Mouse (Mus musculus) activated CD4-positive, CD25-positive, alpha-beta regulatory T cell (primary cell): ENCODE data around the gene Srpk3. TPM values are rescaled to one million over a fixed set of nuclear protein-coding genes. Genes with fewer than 3 reads are reported as not detected.

Experiments used
- polyA plus RNA-seq, 2 experiments: library from polyadenylated mRNA; unstranded; fragments of 100-300 nt; shearing (Covaris generic); gene quantifications; one replicate each; pipeline ENCODE4 v1.2.1; 2017

Gene Srpk3
- polyA plus RNA-seq, result 1 to 10 TPM in 1 of 2 experiments, under 1 TPM in 1; 0.48 to 1.1 TPM

DNA sequence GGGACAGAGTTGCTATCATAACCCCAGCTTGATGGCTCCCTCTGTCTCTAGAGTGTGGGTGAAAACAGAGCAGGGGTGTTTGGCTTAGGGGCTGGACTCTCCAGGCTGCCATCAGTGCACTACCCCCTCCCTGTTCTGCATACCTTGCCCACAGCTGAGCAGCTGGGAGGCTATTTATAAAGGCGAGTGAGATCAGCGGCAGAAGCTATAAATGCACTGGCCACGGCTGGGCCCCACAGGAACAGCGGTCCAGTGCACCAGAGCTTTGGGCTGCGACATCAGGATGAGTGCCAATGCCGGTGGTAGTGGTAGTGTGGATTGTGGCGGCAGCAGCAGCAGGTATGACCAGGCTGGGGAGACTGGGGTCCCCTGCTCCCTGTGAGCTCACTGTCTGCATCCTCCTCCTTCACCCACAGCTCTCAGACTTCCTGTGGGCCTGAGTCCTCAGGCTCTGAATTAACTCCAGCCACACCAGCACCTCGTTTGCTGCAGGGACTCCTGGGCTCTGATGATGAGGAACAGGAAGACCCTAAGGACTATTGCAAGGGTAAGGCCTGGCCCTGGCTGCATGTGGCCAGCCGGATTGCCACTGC, at the start of gene Srpk3:
Gene Srpk3, plus strand, starts transcription at position 238 of the 593 bp plus-strand sequence.

DNA sequence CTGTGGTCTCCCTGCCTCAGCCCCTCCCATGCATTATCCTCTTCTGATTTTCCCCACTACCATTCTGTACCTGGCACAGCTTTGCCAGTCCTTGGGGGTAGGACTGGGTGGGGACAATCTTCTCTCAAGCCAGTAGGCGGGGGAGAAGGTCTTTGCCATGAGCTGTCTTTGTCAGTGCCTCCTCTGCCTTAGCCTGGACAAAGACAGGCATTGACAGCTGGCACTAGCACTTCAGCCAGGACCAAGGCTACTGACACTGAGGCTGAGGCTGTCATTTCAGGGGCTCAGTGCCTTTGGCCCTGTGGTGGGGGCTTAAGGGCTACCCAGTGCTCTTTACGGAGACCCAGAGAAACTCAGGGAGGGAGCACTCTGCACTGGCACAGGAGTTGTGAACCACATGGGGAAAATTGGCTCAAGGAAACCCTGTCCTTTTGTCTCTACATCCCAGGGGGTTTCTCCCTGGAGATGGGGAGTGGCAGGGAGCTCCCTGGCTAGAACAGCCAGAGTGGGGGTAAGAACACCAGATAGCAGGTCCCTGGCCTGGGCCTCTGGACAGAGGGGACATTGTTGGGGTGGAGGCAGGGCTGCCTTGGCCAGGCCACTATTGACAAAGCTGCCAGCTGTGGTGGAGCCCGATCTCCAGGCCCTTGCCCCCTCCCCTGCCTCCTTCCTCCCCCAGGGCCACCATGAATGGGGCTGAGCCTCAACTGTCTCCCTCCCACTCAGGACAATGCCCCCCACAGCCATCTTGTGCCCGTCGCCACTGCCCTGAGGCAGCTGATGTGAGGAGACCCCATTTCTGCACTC, 17.7 kb upstream of the Srpk3 start, which contains the start of gene Plxnb3:
Gene Plxnb3, plus strand, starts transcription at position 757 of the 807 bp plus-strand sequence.

DNA sequence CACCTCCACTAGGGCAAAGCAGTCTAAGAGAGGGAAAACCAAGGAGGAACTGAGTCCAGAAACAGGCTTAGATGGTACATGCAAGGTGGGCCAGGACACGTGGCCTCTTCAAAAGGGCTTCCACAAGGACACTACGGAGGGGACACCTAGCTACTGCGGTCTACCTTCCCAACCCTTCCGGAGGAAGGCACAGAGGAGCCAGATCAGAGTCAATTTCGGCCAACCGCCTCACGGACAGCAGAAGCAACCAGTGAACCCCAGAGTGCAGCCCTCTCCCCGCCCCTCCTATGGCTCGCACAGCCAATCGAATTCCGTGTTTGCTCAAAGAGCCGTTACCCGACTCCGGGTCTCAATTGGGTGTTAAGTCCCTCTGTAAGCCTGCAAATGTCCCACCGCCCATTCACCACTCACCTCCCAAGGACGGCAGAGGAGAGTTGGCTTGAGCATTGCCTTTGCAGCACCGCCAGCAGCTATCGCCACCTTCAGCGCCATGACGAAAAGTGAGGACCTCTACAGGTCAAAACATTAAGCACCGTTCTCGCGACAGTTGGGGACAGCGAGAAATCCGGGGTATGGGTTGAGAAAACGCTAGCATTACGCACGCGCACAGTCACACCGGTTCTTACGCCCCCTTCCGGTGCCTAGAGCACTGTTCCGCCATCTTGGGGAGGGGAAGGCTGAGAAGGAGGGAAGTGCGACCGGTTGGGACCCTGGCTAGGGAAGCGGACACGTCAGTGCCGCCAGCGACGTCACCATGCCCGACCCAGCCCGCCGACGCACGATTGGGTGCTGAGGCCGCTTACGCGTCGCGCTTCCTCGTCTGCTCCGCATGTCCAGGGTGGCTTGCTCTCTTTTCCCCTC, 12.4 kb downstream of the Srpk3 start, which contains the start of the genes Idh3g and Ssr4:
Gene Idh3g, minus strand, starts transcription at position 534 of the 861 bp plus-strand sequence.
Gene Ssr4, plus strand, starts transcription at position 665 of the 861 bp plus-strand sequence.

DNA sequence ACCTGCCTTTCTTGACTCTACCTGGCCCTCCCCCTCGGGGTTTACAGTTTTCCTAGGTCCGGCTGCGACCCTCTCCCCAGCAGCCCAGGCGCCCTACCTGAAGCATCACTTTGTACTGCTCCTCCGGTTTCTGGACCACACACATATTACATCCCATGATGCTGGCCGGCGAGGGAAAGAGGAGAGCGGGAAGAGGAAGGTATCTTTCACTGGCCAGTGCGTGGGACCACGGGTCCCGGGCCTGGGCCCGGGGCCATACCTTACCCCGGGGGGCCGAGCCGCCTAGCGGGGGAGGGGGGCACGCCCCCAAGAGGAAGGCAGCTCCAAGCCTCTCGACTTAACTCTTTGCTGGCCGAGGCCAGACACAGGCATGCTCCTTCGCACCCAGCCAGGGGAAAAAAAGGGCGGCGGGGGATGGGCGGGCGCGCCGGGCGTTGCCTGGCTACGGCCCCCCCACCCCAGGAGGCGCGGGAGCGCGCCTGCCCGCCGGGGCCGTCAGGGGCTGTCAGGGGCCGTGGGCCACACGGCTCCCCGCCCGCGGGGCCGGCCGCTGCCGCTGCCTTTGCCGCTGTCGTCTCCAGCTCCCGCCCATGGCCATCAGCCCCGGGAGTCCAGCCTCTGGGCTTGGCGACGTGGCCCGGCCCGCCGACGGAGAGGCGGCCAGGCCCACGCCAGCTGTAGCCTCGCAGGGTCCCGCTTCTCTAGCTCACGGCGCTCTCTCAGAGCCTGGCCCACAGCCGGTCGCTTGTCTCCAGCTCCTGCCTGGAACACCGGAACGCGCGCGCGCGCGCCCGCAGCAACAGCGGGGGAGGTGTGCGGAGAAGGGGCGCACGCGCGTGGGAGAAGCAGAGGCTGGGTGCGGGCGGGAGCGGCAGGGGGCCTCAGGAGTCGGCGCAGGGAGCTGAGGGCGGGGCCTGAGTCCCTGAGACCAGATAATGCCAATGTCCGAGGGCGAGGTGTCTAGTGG, 50.3 kb downstream of the Srpk3 start, which contains the start of gene Pdzd4:
Gene Pdzd4, minus strand, starts transcription at position 785 of the 967 bp plus-strand sequence.

Other genes with a start within 250 kb of the Srpk3 start
- gene Dusp9, start 135.0 kb upstream of the Srpk3 start, polyA plus RNA-seq, result 1 to 10 TPM in 1 of 2 experiments, under 1 TPM in 1; 0.25 to 1.1 TPM
- 1 to 10 TPM; 1.2 to 3.8 TPM for gene Pnck, start 114.3 kb upstream of the Srpk3 start, polyA plus RNA-seq
- gene Slc6a8, start 101.3 kb upstream of the Srpk3 start, polyA plus RNA-seq, result under 1 TPM; 0.18 to 0.76 TPM
- gene Bcap31, start 58.2 kb upstream of the Srpk3 start, polyA plus RNA-seq, result 100 to 1,000 TPM; 306 to 323 TPM
- gene Abcd1, start 57.8 kb upstream of the Srpk3 start, polyA plus RNA-seq, result 10 to 100 TPM; 35.5 to 44.6 TPM
- under 1 TPM in 1 of 2 experiments, not detected in 1; 0.06 TPM for gene Plxnb3, start 17.3 kb upstream of the Srpk3 start, polyA plus RNA-seq
- gene Idh3g, start 12.5 kb downstream of the Srpk3 start, polyA plus RNA-seq, result 100 to 1,000 TPM; 200 to 231 TPM
- gene Ssr4, start 12.6 kb downstream of the Srpk3 start, polyA plus RNA-seq, result 100 to 1,000 TPM; 210 to 242 TPM
- under 1 TPM; 0.12 to 0.60 TPM for gene Pdzd4, start 50.6 kb downstream of the Srpk3 start, polyA plus RNA-seq
- 1 to 10 TPM; 2.7 to 3.1 TPM for gene Avpr2, start 117.7 kb downstream of the Srpk3 start, polyA plus RNA-seq
- 10 to 100 TPM; 10.1 to 16.6 TPM for gene L1cam, start 121.7 kb downstream of the Srpk3 start, polyA plus RNA-seq
- 100 to 1,000 TPM; 174 to 277 TPM for gene Arhgap4, start 147.5 kb downstream of the Srpk3 start, polyA plus RNA-seq
- gene Naa10, start 147.5 kb downstream of the Srpk3 start, polyA plus RNA-seq, result 100 to 1,000 TPM; 226 to 247 TPM
- gene Renbp, start 156.4 kb downstream of the Srpk3 start, polyA plus RNA-seq, result 10 to 100 TPM in 1 of 2 experiments, 1 to 10 TPM in 1; 8.5 to 12.2 TPM
- 10 to 100 TPM; 25.4 to 45.1 TPM for gene Hcfc1, start 192.0 kb downstream of the Srpk3 start, polyA plus RNA-seq
- gene Irak1, start 249.5 kb downstream of the Srpk3 start, polyA plus RNA-seq, result 100 to 1,000 TPM; 147 to 160 TPM